Mouse (Mus musculus) adrenal gland, postnatal 14 days (tissue): Measurements from ENCODE around the gene Sox1. TPM values are rescaled to one million over a fixed set of nuclear protein-coding genes. Genes with fewer than 3 reads are reported as not detected.
A peak's percentile ranks its signal among the peaks of the same experiment; 100 is the strongest.

Experiments used
- DNase-seq: peaks from one replicate; pipeline ENCODE4 v3.0.0; 2021; ENCODE audit warnings: mixed read lengths
- long read RNA-seq, 2 experiments: library from polyadenylated mRNA; stranded (forward); transcript quantifications; one replicate each; pipeline ENCODE4 v2.0.0; 2021
- total RNA-seq: library from RNA; stranded (reverse); gene quantifications from 2 replicates; pipeline ENCODE4 v1.2.3, GENCODE M21; 2021

Gene Sox1
- total RNA-seq = not detected in 2 replicates
- long read RNA-seq, experiment 1 = 0 reads
- long read RNA-seq, experiment 2 = 0 reads

- DNase-seq = peak; percentile 46
Observed at GRCm38 (mm10) chr8:12395071-12396031, at the start of gene Sox1. Gene Sox1 (plus strand): TSS chr8:12395295.

DNA sequence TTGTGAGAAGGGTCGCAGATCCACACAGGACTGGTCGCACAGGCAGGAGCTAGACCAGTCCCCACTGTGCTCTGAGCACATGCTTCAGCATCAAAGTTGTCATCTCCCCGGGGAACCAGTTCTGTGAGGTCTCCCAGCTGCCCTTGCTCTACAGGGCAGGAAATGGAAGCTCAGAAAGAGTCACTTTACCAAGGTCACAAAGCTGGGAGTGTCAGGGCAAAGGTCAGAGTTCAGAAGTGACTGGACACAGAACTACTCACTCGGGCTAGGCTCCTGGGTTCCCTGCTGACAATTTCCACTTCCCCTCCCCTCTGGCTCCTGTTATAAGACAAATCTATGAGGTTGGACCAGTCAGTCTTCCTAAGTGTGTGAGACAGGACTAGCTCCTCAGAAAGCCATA is 49.2 kb upstream of the Sox1 start:
- no peak for DNase-seq

DNA sequence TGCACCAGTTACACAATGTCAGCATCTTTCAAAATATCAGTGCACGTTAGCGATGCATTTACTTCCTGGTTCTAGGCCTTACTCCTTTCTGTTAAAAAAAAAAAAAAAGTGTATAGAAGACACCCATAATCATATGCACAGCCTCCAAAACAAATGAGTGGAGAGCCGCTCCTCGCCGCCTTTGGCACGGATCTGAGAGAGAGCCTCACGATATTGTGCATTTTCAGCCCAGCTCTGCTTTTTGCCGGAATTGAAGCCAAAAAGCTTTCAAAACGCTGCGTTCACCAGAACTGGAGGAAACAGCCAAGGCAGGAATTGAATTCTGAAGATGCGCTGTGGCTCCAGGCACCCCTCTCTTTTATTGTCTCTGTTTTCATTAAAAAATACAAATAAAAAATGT is 48.2 kb upstream of the Sox1 start:
- no peak for DNase-seq

DNA sequence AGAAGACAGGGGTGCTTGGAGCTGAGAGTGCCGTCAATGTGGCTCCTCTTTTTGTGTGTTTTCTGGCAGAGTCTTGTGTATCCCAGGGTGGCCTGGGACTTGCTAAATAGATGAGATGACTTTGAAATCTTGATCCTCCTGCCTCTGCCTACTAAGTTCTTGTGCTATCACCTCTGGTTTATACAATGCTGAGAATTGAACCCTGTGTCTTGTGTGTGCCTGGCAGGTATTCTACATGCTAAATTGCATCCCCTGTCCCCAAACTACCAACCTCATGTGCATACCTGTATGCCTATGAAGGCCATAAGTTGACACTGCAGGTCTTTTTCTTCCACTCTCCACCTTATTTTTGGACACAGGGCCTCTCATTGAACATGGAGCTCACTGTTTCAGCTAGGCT is 46.8 kb upstream of the Sox1 start:
- no peak for DNase-seq

DNA sequence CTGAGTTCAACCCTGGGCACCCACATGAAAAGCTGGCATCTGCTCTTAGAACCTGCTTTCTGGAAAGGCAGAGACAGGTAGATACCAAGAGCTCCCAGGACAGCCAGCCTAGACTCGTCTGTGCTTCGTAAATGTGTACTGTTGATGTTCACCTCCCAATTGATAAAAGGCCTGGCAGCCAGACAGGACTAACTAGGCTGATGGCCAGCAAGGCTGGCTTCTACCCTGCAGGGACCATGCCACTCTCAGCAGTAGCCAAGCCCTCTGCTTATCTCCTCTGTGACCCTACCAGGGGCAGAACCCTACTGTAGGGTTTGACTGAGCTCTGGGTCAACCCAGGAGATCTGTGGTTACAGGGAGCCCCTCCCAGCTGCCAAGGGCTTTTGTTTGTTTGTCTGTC is 45.5 kb upstream of the Sox1 start:
- DNase-seq = no peak

- DNase-seq = no peak
Observed at GRCm38 (mm10) chr8:12351121-12351520, 44.0 kb upstream of the Sox1 start.

GRCm38 (mm10) chr8:12354406-12355025 is 40.6 kb upstream of the Sox1 start:
- no peak for DNase-seq

GRCm38 (mm10) chr8:12368161-12368560 is 26.9 kb upstream of the Sox1 start:
- DNase-seq = no peak

DNA sequence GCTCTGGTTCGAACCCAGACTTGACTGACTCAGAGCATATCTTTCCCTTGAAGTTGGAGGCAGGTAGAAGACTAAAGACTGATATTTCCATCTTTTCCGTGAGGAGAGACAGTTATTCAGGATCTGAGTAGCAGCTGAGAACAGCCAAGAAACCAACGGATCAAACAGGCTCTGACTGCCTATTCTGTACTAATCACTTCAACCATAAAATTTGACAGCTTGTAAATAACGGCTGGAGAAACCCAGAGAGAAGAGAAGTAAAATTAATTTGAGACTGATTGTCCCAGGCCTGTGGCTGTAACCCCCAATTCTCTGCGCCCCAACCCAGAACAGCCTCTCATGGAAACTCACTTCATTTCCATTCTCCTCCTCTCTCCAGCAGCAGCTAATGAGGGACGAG is 26.2 kb upstream of the Sox1 start:
- no peak for DNase-seq

DNA sequence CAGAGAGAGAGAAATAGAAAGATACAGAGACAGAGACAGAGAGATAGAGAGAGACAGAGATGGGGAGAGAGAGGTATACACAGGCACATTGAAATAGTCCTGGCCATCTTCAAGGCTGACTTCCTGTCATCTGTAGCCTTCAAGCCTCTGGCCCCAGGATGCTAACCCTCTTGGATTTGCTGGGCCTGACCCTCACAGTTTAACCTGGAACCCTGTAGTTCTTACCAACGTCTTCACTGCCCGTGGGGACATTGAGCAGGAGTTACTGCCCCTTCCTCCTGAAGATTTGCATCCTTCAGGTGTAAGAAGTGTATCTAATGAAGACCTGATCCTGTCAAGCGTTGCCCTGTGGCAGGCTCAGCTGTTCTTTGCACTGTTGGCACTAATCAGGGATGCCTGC is 14.0 kb upstream of the Sox1 start:
- no peak for DNase-seq

DNA sequence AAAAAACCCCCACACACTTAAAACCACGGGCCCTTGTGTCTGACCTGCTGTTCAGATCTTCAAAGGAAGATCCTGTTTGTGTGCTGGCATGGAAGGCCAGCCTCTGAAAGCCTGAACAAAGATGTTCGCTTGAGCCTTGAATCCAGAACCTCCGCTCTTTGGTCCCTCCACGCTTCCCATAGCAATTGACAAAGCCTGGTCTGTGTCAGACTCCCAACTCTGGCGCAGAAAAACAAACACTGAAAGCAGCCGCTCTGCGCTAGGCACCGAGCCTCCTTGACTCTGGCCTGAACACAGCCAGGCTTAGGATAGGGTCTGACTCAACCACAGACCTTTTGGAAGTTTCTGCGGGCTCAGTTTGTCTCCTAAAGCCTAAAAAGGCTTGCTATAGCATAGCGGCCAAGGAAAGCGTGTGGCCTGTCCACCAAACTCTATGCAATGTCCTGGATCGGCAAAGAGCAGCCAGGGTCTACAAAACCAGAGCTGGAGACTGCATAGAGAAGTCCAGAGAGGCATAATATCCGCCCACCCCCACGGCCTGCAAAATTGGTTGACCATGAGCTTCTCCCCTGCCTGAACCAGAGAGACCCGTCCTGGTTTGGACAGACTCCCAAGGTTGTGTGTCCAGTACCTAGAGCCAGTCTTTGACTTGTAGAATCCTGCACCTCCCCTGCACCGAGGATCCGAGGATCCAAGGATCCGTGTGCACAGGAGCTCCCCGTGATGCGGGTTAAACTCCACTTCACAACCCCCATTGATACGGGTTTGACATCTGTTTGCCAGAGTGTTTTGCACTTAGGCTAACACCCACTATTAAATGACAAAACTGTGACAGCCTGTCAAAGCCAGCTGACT is 12.2 kb upstream of the Sox1 start:
- no peak for DNase-seq

DNA sequence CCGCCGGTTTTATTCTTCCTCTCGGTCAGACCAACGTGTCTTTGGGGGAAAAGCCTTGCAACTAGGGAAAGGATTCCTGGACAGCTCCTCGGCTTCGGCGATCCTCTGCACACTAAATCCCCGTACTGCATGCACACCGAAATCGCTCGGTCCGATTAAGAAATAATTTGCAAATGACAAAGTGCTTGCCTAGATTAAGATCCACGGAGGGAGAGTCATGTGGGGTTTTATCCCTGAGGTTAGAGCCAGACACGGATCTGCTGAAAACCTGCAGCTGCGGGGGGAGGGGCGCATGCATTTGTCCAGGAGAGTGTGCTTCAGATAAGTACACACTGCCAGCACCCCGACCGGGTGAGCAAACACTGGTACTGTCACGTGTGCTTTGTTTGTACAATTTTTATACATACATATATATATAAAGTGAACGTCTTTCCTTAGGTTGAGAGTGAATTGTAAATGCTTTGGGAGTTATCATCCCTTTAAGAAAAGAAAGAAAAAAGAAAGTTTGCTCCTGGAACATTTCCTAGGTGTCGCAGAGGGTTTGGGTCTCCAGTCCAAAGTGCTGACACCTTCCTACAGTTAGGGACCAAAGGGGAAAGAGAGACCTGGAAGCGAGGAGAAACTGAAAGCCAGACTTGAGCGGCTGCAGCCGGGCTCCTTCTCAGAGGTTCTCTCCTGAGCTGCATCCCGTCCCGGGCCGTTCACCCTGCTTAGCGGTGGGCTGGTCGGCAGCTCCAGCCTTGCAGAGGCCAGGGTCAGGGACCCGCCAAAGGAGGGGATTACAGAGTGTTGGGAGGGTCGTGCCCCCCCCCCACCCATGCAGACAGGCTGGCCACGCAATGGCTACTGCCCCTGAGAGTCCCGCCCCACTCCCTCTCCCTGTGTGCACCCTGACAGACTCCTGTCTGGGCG is 10.9 kb upstream of the Sox1 start:
- peak; percentile 19 for DNase-seq

DNA sequence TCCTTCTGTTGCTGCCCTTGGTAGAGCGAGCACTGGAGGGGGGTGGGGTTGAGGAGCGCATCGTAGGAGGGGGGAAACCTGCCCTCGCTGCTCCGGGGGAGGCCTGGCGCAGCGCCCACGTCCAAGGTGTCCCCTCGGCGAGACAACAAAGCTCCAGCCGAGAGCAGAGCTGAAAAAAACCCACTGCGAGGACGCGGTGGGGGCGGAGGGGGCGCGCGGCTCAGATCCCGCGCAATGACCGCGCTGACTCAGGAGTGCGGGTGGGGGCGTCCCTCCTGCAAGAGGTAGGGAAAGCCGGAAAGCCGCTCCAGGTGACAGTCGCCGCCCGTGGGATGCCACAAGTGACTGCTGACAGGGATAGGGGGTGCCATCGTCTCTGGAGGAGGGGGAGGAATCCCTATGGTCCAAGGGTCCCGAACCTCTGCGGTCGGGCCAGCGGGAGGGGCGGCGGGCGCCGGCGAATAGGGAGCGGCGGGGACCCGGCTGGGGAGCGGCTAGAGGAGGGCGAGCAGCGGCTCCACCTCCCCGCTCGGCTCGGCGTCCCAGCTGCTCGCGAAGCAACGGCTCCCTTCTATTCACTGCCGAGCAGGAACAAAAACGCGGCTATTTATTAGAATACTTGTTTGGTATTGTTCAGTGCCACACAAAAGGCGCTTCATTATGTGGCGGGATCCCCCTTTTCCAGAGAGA is 10.0 kb upstream of the Sox1 start:
- DNase-seq = peak; percentile 13

DNA sequence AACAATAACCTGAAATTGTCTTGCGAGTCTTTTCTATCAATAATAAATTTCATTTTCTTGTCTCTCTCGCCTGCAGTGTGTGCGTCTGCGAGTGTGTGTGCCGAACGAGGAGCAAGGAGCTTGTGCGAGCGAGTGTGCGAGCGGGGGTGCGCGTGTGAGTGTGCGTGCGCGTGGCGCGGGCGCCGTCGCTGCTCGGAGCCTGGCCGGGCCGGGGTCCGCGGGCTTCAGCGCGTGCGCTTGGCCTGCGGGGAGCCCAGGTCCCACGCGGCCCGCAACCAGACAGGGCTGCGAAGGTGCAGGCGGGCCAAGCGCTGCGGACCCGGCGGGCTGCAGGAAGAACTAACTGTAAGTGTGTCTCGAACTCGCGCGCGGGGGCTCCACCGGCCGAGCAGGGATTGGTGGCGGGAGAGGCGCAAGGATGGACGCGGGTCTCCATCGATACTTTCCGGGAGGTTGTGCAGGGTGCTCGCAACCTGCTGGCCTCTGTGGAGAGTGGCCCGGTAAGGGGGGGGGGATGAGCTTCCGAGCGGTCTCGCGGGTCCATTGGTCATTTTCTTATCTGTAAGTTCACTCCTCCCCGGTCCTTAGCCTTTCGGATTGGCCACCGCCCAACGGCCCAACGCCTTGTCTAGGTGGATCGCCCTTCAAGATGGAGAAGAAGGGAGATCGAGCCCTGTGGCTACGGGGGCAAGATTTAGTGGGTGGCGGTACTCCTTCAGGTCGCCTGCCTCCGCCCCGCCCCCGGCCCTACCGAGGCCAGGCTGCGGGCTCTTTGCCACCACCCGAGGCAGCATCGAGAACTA is 9.2 kb upstream of the Sox1 start:
- DNase-seq = no peak

DNA sequence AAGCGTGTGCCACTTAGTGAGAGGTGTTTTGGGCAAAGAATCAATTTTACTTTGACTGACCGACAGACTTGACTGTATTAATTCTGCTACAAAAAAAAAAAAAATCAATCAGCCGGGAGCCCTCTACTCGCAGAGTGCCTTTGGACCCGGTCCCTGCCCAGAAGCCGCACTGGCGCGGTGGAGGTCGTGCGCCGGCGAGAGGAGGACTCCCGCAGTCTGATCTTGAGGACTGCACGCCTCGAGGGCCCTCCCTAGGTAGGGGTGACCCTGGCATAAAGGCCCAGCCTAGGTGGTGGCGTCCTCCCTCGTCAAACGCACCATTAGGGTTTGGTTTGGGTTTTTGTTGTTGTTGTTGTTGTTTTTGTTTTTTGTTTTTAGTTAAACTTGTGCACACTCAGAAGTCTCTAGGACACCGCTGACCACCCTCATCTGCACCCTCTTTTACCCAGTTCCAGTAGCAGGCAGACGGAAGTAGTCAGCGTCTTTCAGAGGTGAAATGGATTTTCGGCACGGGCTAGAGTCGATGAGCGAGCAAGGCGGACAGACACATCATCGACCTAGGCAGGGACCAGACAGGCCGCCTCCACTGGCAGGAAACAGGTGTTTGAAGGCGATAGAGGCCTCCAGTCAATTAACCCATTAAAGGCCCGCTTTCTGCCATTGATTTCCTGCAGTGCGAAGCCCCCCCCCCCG is 8.4 kb upstream of the Sox1 start:
- no peak for DNase-seq

DNA sequence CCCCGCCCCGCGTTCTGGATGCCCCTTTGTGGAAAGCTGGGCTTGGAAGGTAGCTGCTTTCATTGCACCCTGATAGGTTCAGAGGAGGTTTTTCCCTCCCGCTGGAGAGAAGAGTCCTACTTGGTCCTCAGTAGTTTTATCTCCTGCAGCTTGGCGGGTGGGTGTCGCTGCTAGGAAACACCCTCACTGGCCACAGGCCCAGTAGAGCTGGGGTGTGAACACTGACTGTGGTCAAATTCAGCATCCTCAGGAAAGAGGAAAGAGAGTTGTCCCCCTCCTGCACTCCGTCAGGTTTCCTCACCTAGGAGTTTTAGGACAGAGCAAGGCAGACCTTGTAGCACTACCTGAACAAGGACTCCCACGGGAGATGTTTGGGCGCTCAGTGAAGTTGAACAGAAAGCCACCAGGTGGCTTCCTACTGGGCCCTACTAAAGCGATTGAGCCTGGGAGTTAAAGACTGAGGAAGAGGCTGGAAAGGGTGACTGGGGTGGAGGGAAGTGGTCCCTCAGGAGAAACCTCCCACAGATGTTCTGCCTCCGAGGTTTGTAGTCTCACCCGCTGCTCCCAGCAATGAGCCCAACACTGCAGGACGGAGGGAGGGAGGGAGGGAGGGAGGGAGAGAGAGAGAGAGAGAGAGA is 7.8 kb upstream of the Sox1 start:
- DNase-seq = no peak

DNA sequence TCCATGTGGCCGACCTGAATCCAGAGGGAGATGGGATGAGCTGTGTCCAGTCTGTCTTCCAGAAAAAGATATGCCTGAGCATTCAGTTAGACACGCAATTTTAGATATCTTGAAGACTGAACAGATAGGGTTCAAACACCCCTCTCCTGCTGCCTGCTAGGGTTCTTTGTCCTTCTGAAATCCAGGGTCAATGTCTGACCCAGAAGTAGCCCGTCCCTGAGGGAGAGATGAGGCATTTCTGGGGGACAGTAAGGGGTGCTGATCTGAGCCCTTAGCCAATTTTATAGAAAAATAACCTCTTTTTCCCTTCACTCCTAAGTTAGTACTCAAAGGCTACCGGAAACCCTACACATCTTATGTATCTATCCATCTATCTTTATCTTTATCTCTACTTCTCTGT is 7.2 kb upstream of the Sox1 start:
- DNase-seq = no peak

- no peak for DNase-seq
Observed at GRCm38 (mm10) chr8:12388390-12389115, 6.5 kb upstream of the Sox1 start.
